Mouse (Mus musculus) heart, embryonic 12.5 days (tissue): ENCODE results near the gene 1700025G04Rik. TPM values are rescaled to one million over a fixed set of nuclear protein-coding genes. Genes with fewer than 3 reads are reported as not detected.
A peak's percentile ranks its signal among the peaks of the same experiment; 100 is the strongest.

Source experiments
- ATAC-seq: fragments of 200-750 bp; cut with Nextera tagmentation; 2 replicates; pipeline ENCODE4 v1.8.0; 2017; ENCODE audit warnings: moderate TSS enrichment, moderate library complexity; ENCODE audit not compliant: insufficient number of reproducible peaks, low FRiP score
- H3K27ac ChIP-seq: fragments of 300-500 bp; sonication (generic); 2 replicates; pipeline ENCODE4 v1.5.1; 2016; ENCODE audit warnings: mild to moderate bottlenecking, moderate library complexity; ENCODE audit not compliant: poor library complexity, severe bottlenecking
- H3K27me3 ChIP-seq: fragments of 300-500 bp; sonication (generic); replicated peaks from 2 replicates; pipeline ENCODE4 v1.6.1; 2016; ENCODE audit warnings: mild to moderate bottlenecking, moderate library complexity
- H3K36me3 ChIP-seq: fragments of 300-500 bp; sonication (generic); 2 replicates; pipeline ENCODE4 v1.6.1; 2016; ENCODE audit warnings: mild to moderate bottlenecking, moderate library complexity
- H3K4me1 ChIP-seq: fragments of 300-500 bp; sonication (generic); replicated peaks from 2 replicates; pipeline ENCODE4 v1.6.1; 2016; ENCODE audit warnings: mild to moderate bottlenecking
- H3K4me2 ChIP-seq: fragments of 300-500 bp; sonication (generic); 2 replicates; pipeline ENCODE4 v1.6.1; 2016; ENCODE audit warnings: mild to moderate bottlenecking, moderate library complexity
- H3K4me3 ChIP-seq: fragments of 300-500 bp; sonication (generic); 2 replicates; pipeline ENCODE4 v1.5.1; 2016; ENCODE audit warnings: mild to moderate bottlenecking
- H3K9ac ChIP-seq: fragments of 300-500 bp; sonication (generic); 2 replicates; pipeline ENCODE4 v1.6.1; 2016; ENCODE audit warnings: mild to moderate bottlenecking, moderate library complexity
- H3K9me3 ChIP-seq: fragments of 300-500 bp; sonication (generic); replicated peaks from 2 replicates; pipeline ENCODE4 v1.6.1; 2016; ENCODE audit warnings: mild to moderate bottlenecking, moderate library complexity
- WGBS: fragments of 180-500 bp; shearing (Covaris S2); methylation state at CpG from one replicate; pipeline ENCODE4 v1.1.7; 2016; 5-methylcytosine and 5-hydroxymethylcytosine counted together
- polyA plus RNA-seq: library from polyadenylated mRNA; unstranded; fragments of >200 nt; fragmentation: Nextera tagmentation; extraction: Ambion mirVana; gene quantifications from 2 replicates; pipeline ENCODE4 v1.2.1, GENCODE M21; 2016

Gene 1700025G04Rik
- polyA plus RNA-seq, 1 experiment from 2014 or later: 28.4 TPM

- H3K27ac ChIP-seq: no peak overlapping the region
- no peaks in the 10 kb centered on the region for H3K9me3 ChIP-seq
- no peaks in the 10 kb centered on the region for H3K36me3 ChIP-seq
- peaks cover 25% of the 10 kb centered on the region for H3K4me1 ChIP-seq
- no peak overlapping the region for H3K9ac ChIP-seq
- peak; percentile 61; the same call in 1 of the 2 replicates for ATAC-seq
- H3K27me3 ChIP-seq: no peaks in the 10 kb centered on the region
- no peak overlapping the region for H3K4me3 ChIP-seq
- no peak overlapping the region for H3K4me2 ChIP-seq
- 33% methylated on average over 7 of the region's 7 CpGs for WGBS
Measured at GRCm38 (mm10) chr1:151899964-151900363, 190.0 kb downstream of the 1700025G04Rik start.

DNA sequence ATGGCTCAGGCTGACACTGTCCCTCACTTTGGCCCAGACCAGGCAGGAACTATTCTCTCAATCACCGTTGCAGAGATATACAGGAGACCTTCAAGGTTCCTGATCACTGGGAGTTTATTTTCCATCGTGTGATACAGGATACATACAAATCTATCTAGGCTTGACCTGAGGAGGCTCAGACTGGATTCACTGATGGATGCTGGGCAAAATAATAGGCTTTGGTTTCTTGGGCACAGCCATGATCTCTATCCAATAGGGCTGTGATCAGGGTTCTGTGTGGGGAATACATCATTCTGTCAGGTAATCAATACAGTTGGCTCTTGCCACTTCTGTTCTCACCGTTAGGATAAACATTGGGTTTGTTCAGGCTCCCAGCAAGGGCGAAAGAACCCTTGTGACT is 194.5 kb downstream of the 1700025G04Rik start:
- Histone ChIP-seq H3K9ac (no peak overlapping the region), H3K36me3 (peaks cover 2% of the 10 kb centered on the region; the same call in 1 of the 2 replicates), H3K9me3 (no peaks in the 10 kb centered on the region), H3K4me3 (no peak overlapping the region), H3K27me3 (no peaks in the 10 kb centered on the region), H3K4me2 (no peak overlapping the region), H3K27ac (no peak overlapping the region), H3K4me1 (peaks cover 29% of the 10 kb centered on the region)
- no peak for ATAC-seq
- WGBS: 62% methylated on average over 4 of the region's 4 CpGs

DNA sequence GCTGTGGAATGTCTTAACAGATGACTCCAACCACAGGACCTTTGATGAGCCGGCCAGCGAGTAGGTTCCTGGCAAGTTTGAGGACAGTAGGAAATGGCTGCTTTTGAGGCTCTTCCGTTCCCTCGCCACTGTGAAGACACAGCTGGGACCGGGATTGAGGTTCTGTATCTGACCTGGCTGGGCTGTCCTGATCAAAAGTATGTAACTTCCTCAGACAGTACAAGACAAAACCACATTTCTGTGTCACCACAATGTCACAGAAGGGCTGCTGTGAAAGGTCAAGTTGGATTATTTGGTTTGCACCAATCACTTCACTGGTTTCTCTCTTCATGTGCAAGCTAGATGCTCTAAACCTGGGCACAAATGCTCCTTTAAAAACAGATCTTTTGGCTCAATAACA is 195.9 kb downstream of the 1700025G04Rik start:
- peaks cover 33% of the 10 kb centered on the region for H3K4me1 ChIP-seq
- no peak overlapping the region for H3K4me3 ChIP-seq
- H3K36me3 ChIP-seq: peaks cover 2% of the 10 kb centered on the region; the same call in 1 of the 2 replicates
- no peak overlapping the region for H3K4me2 ChIP-seq
- H3K27me3 ChIP-seq: no peaks in the 10 kb centered on the region
- 79% methylated on average over 5 of the region's 5 CpGs for WGBS
- H3K9ac ChIP-seq: no peak overlapping the region
- no peak overlapping the region for H3K27ac ChIP-seq
- no peak for ATAC-seq
- no peaks in the 10 kb centered on the region for H3K9me3 ChIP-seq

DNA sequence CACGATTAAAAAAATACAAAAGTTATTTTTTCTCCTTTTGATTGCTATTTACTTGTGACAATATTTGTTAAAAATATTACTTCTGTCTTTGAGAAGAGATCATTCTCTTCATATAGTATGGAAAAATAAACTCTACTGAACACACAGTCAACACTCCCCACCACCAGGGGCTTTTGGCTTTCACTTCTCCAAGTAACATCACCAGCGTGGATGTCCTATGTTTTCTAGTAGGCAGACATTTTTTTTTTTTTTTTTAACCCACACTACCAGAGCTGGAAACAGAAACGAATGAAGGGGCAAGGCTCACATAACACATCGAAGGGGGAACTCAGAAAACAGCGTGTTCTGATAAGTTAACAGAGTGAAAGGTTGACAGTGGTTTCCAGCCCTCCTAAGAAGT is 197.9 kb downstream of the 1700025G04Rik start:
- no peak overlapping the region for H3K27ac ChIP-seq
- 76% methylated on average over 5 of the region's 5 CpGs for WGBS
- H3K4me1 ChIP-seq: peaks cover 38% of the 10 kb centered on the region
- H3K4me2 ChIP-seq: no peak overlapping the region
- no peak for ATAC-seq
- H3K9me3 ChIP-seq: no peaks in the 10 kb centered on the region
- H3K9ac ChIP-seq: no peak overlapping the region
- H3K27me3 ChIP-seq: no peaks in the 10 kb centered on the region
- H3K4me3 ChIP-seq: no peak overlapping the region
- peaks cover 2% of the 10 kb centered on the region; the same call in 1 of the 2 replicates for H3K36me3 ChIP-seq

- Histone ChIP-seq H3K9ac (no peak overlapping the region), H3K4me1 (peaks cover 45% of the 10 kb centered on the region), H3K27ac (0 out of 2 replicates have a peak overlapping the region, but pooled peaks have one; percentile 6), H3K4me3 (no peak overlapping the region), H3K36me3 (peaks cover 2% of the 10 kb centered on the region; the same call in 1 of the 2 replicates), H3K27me3 (no peaks in the 10 kb centered on the region), H3K4me2 (no peak overlapping the region), H3K9me3 (no peaks in the 10 kb centered on the region)
- ATAC-seq: no peak
- WGBS: 46% methylated on average over 9 of the region's 9 CpGs
Measured at GRCm38 (mm10) chr1:151891194-151891593, 198.7 kb downstream of the 1700025G04Rik start.

DNA sequence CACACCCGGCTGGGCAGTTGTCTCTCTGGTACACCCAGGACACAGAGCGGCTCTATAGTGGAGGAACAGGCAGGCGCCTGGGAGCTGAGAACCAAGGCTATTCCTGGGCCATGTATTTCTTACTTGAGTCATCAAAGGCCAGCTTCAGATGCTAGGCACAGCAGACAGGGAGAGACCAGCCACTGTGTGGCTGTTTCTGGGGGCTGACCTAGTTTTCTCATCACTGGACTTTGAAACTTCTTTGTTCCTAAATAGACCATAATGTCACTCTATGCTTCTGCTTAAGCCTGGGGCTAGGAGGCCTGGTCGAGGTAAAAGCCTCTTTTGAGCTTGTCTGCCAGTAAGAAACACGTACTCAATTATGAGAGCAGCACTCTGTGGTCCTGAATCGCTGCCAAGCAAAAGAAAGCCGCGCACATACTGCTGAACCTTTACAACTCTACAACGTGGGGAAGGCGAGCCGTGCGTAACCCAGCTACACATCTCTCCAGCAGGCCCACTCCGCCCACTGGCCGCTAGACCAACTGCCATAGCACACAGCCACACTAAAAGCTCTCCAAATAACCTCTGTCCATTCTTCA is 199.8 kb downstream of the 1700025G04Rik start:
- Histone ChIP-seq H3K27ac (peak overlapping the region; percentile 76), H3K36me3 (peaks cover 2% of the 10 kb centered on the region; the same call in 1 of the 2 replicates), H3K4me3 (no peak overlapping the region), H3K9ac (peak overlapping the region; percentile 29; the same call in 1 of the 2 replicates), H3K4me1 (peaks cover 49% of the 10 kb centered on the region), H3K27me3 (no peaks in the 10 kb centered on the region), H3K9me3 (no peaks in the 10 kb centered on the region), H3K4me2 (peak overlapping the region; percentile 15; the same call in 1 of the 2 replicates)
- peak; percentile 29; the same call in 1 of the 2 replicates for ATAC-seq
- WGBS: 50% methylated on average over 14 of the region's 14 CpGs

GRCm38 (mm10) chr1:151887631-151888030 is 202.3 kb downstream of the 1700025G04Rik start:
- Histone ChIP-seq H3K36me3 (peaks cover 2% of the 10 kb centered on the region; the same call in 1 of the 2 replicates), H3K4me2 (no peak overlapping the region), H3K4me1 (peaks cover 49% of the 10 kb centered on the region), H3K9me3 (no peaks in the 10 kb centered on the region), H3K4me3 (no peak overlapping the region), H3K27me3 (no peaks in the 10 kb centered on the region), H3K9ac (no peak overlapping the region), H3K27ac (no peak overlapping the region)
- ATAC-seq: no peak
- WGBS: 53% methylated on average over 5 of the region's 5 CpGs

- Histone ChIP-seq H3K4me1 (peaks cover 49% of the 10 kb centered on the region), H3K4me3 (no peak overlapping the region), H3K27me3 (no peaks in the 10 kb centered on the region), H3K9me3 (no peaks in the 10 kb centered on the region), H3K27ac (no peak overlapping the region), H3K36me3 (no peaks in the 10 kb centered on the region), H3K9ac (no peak overlapping the region), H3K4me2 (no peak overlapping the region)
- WGBS: 73% methylated on average over 10 of the region's 10 CpGs
- ATAC-seq: no peak
Measured at GRCm38 (mm10) chr1:151887126-151887525, 202.8 kb downstream of the 1700025G04Rik start.

- no peaks in the 10 kb centered on the region for H3K27me3 ChIP-seq
- H3K4me1 ChIP-seq: peaks cover 51% of the 10 kb centered on the region
- H3K9me3 ChIP-seq: no peaks in the 10 kb centered on the region
- no peak overlapping the region for H3K4me3 ChIP-seq
- H3K9ac ChIP-seq: no peak overlapping the region
- no peak overlapping the region for H3K4me2 ChIP-seq
- no peaks in the 10 kb centered on the region for H3K36me3 ChIP-seq
- no peak for ATAC-seq
- WGBS: 73% methylated on average over 2 of the region's 2 CpGs
- no peak overlapping the region for H3K27ac ChIP-seq
Measured at GRCm38 (mm10) chr1:151886171-151886570, 203.8 kb downstream of the 1700025G04Rik start.

DNA sequence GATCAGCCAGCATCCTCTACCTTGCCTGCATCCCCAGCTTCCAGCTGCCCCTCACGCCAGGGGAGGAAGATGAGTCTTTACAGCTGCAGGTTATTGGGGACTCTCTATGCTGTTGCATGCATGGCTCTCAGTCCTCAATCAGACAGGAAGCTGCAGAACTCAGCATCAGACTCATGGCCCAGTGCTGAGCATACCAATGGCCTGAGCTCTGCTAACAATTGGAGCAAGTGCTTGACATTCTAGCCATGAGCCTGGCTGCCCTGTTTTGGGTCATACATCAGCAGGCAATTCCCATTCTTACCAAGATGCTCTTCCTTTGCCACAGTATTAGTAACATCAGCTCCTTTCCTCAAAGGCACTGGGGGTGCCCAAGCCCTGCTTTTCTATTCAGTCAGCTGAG is 208.7 kb downstream of the 1700025G04Rik start:
- Histone ChIP-seq H3K4me3 (no peak overlapping the region), H3K36me3 (no peaks in the 10 kb centered on the region), H3K27me3 (no peaks in the 10 kb centered on the region), H3K4me2 (no peak overlapping the region), H3K9ac (no peak overlapping the region), H3K4me1 (peaks cover 24% of the 10 kb centered on the region), H3K27ac (no peak overlapping the region), H3K9me3 (no peaks in the 10 kb centered on the region)
- WGBS: 75% methylated on average over 1 of the region's 1 CpGs
- no peak for ATAC-seq

DNA sequence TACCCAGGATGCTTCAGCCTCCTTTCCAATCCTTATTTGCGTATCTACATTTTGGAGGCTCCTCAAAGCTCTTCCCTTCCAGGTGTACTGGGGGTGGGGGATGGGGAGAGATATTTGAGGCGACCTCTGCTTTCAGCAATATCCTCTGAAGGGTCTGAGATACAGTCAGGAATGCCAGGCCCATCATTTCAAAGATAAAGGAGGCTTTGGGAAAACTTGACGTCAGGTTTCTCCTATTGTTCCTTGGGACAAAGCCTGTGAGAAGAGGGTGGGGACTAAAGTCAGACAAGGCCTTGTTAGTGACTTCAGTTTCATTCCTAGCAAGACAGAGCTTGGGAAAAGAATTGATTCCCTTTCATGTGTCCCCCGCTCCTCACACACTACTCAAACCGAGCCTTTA is 209.2 kb downstream of the 1700025G04Rik start:
- no peaks in the 10 kb centered on the region for H3K27me3 ChIP-seq
- 56% methylated on average over 5 of the region's 5 CpGs for WGBS
- no peak for ATAC-seq
- H3K36me3 ChIP-seq: no peaks in the 10 kb centered on the region
- no peak overlapping the region for H3K4me2 ChIP-seq
- no peak overlapping the region for H3K4me3 ChIP-seq
- no peak overlapping the region for H3K27ac ChIP-seq
- peaks cover 21% of the 10 kb centered on the region for H3K4me1 ChIP-seq
- no peaks in the 10 kb centered on the region for H3K9me3 ChIP-seq
- no peak overlapping the region for H3K9ac ChIP-seq

DNA sequence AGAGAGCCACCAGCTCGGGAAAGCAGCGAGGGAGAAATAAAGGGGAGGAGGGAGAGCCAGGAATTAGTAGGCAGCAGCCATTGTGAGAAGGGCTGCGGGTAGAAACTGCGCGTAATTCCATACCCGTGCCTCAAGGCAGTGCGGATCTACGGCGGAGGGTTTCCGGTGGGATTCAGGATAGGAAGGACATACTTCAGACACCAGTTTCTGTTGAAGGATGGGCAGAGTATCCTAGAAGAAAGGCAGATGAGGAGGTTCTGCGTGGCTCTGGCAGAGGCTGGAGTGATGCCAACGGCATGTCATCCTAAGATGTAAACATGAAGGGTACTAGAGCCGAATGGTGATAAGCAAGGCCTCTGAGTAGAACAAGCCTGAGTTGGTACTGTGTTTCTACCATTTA is 210.0 kb downstream of the 1700025G04Rik start:
- no peak for ATAC-seq
- no peak overlapping the region for H3K27ac ChIP-seq
- H3K27me3 ChIP-seq: no peaks in the 10 kb centered on the region
- H3K4me1 ChIP-seq: peaks cover 21% of the 10 kb centered on the region
- 67% methylated on average over 13 of the region's 13 CpGs for WGBS
- H3K36me3 ChIP-seq: no peaks in the 10 kb centered on the region
- H3K4me2 ChIP-seq: 0 out of 2 replicates have a peak overlapping the region, but pooled peaks have one; percentile 8
- no peak overlapping the region for H3K4me3 ChIP-seq
- H3K9me3 ChIP-seq: no peaks in the 10 kb centered on the region
- no peak overlapping the region for H3K9ac ChIP-seq
